Mouse (Mus musculus): ENCODE data around the gene Cfap54. TPM values are rescaled to one million over a fixed set of nuclear protein-coding genes. Genes with fewer than 3 reads are reported as not detected.

The Cfap54 gene
- polyA plus RNA-seq, 1 experiment, result 0.32 TPM

DNA sequence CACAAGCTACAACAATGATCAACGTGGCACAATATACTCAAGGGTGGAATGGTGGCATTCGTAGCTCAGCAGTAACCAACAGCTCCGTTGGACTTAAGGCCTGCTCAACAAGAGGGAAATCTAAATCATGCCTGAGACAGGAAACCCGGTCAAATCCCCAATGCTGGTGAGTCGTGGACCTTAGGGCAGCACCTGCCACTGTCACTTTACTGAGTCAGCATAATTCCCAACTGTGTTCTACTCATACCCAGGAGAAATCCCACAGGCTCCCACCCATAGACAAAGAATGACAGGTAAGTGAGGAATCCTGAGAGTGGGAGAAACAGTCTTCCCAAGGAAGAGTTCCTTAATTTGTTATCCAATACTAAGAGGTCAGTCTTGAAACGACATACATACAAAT is 147.8 kb downstream of the Cfap54 start:
- no peaks in the 10 kb centered on the region for H3K27me3 ChIP-seq (replicated peaks)
- no peaks in the 10 kb centered on the region for H3K36me3 ChIP-seq (replicated peaks; ENCODE audit: low read length)
- H3K4me3 ChIP-seq (replicated peaks), result no peak overlapping the region
- no peaks in the 10 kb centered on the region for H3K9me3 ChIP-seq
- no peak for TF ChIP-seq GATA1 (IDR thresholded peaks at IDR 0.05; ENCODE audit: borderline replicate concordance, low read length)
- TF ChIP-seq FLI1 (IDR thresholded peaks at IDR 0.05; ENCODE audit: low read length), result no peak
- no peaks in the 10 kb centered on the region for H3K4me1 ChIP-seq

DNA sequence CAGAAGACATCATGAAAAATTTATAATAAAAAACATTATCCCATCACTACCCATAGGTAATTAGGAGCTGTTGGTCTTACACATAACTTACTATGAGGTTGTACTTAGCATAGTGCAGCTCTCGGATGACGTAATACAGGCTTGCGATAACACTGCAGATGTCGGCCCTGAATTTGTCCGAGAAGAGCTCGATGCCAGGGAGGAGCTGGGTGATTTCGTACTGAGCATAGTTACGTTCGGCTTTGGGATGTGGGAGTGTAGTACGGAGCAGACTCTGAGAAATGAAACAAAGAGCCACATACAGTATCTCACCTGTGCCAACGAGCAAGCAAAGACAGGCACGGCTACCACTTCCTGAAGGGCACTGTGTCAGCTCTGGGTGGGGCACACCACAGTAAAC is 149.0 kb downstream of the Cfap54 start:
- no peaks in the 10 kb centered on the region for H3K36me3 ChIP-seq (replicated peaks; ENCODE audit: low read length)

DNA sequence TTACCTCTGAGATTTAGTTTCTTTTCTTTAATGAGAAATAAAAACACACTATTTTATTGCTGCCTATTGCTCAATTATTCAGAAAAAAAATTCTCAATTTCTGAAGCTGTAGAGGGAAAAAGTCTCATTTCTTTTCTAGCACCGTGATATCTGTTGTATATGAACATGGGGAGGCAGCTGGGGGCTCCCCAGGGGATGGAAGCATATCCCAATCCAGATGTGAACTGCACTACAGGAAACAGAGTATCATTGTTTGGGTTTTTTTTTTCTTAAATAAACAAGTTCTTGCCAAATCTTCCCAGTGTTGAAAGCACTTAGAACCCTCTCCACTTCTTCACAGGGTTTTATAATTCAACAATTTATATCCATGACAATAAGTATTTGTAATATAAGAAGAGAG is 151.4 kb downstream of the Cfap54 start:
- H3K27me3 ChIP-seq (replicated peaks), result no peaks in the 10 kb centered on the region
- H3K4me1 ChIP-seq, result no peaks in the 10 kb centered on the region
- no peaks in the 10 kb centered on the region for H3K36me3 ChIP-seq (replicated peaks; ENCODE audit: low read length)
- no peaks in the 10 kb centered on the region for H3K9me3 ChIP-seq
- H3K4me3 ChIP-seq (replicated peaks), result no peak overlapping the region
- no peak for TF ChIP-seq GATA1 (IDR thresholded peaks at IDR 0.05; ENCODE audit: borderline replicate concordance, low read length)
- TF ChIP-seq FLI1 (IDR thresholded peaks at IDR 0.05; ENCODE audit: low read length), result no peak

More for the DNA sequence above, 149.0 kb downstream of the Cfap54 start:
- TF ChIP-seq GATA1 (IDR thresholded peaks at IDR 0.05; ENCODE audit: borderline replicate concordance, low read length), result no peak
- no peaks in the 10 kb centered on the region for H3K9me3 ChIP-seq
- H3K27me3 ChIP-seq (replicated peaks), result no peaks in the 10 kb centered on the region
- no peak overlapping the region for H3K4me3 ChIP-seq (replicated peaks)
- no peaks in the 10 kb centered on the region for H3K4me1 ChIP-seq

DNA sequence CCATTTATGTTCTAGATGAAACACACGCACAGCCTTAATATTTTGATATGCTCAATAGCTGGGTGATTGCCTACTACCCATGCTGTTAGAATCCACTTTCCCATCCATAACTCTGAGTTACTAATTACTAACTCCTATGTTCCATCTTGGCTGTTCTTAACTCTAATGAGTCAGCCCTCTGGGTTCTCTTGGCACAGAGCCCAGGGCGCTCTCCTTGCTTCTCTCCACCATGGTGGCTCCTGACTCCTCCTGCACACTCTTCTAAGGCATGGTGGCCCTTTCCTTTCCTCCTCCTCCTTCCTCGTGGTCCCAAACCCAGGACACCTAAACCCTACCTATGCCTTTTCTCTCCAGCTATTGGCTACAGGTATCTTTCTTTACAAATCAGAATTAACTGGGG is 153.2 kb downstream of the Cfap54 start:
- H3K9me3 ChIP-seq, result no peaks in the 10 kb centered on the region
- no peak overlapping the region for H3K4me3 ChIP-seq (replicated peaks)
- H3K36me3 ChIP-seq (replicated peaks; ENCODE audit: low read length), result no peaks in the 10 kb centered on the region
- no peak for TF ChIP-seq FLI1 (IDR thresholded peaks at IDR 0.05; ENCODE audit: low read length)
- TF ChIP-seq GATA1 (IDR thresholded peaks at IDR 0.05; ENCODE audit: borderline replicate concordance, low read length), result no peak
- no peaks in the 10 kb centered on the region for H3K4me1 ChIP-seq
- H3K27me3 ChIP-seq (replicated peaks), result no peaks in the 10 kb centered on the region

DNA sequence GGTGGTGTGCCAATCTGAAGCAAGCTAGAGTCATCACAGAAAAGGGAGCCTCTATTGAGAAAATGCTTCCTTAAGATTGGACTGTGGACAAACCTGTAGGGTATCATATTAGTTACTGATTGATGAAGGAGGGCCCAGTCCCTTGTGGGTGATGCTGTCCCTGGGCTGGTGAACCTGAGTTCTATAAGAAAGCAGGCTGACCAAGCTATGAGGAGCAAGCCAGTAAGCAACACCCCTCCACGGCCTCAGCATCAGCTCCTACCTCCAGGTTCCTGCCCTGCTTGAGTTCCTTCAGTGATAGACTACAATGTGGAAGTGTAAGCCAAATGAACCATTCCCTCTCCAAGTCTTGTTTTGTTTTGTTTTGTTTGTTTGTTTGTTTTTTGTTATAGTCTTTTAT is 162.9 kb downstream of the Cfap54 start:
- H3K36me3 ChIP-seq (replicated peaks; ENCODE audit: low read length), result no peaks in the 10 kb centered on the region
- no peaks in the 10 kb centered on the region for H3K27me3 ChIP-seq (replicated peaks)
- no peaks in the 10 kb centered on the region for H3K4me1 ChIP-seq
- H3K4me3 ChIP-seq (replicated peaks), result no peak overlapping the region
- no peaks in the 10 kb centered on the region for H3K9me3 ChIP-seq
- TF ChIP-seq FLI1 (IDR thresholded peaks at IDR 0.05; ENCODE audit: low read length), result no peak
- TF ChIP-seq GATA1 (IDR thresholded peaks at IDR 0.05; ENCODE audit: borderline replicate concordance, low read length), result no peak

DNA sequence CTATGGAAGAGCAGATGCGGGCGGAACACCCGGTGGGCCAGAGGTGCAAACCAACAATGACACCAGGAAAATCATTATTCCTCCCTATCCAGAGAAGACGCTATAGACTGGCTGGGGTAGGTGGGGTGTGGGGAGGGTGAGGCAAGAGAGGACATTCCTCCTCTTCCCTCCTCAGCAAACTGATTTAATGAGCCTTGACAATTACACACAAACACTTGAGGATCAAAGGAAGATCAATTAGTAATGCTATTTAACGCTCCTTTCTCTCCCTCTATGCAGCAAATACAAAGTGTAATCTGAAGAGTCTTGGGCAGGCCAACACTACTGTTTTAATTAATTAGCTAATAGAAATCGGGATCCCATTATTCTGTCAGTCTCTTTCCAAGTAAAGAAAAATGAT is 174.2 kb downstream of the Cfap54 start:
- Histone ChIP-seq H3K9me3 (no peaks in the 10 kb centered on the region), H3K4me1 (0 out of 2 replicates have a peak, but pooled peaks cover 3% of the 10 kb centered on the region), H3K36me3 (replicated peaks; ENCODE audit: low read length) (no peaks in the 10 kb centered on the region), H3K4me3 (replicated peaks) (no peak overlapping the region), H3K27me3 (replicated peaks) (no peaks in the 10 kb centered on the region)
- TF ChIP-seq GATA1 (IDR thresholded peaks at IDR 0.05; ENCODE audit: borderline replicate concordance, low read length) (no peak), FLI1 (IDR thresholded peaks at IDR 0.05; ENCODE audit: low read length) (no peak)

DNA sequence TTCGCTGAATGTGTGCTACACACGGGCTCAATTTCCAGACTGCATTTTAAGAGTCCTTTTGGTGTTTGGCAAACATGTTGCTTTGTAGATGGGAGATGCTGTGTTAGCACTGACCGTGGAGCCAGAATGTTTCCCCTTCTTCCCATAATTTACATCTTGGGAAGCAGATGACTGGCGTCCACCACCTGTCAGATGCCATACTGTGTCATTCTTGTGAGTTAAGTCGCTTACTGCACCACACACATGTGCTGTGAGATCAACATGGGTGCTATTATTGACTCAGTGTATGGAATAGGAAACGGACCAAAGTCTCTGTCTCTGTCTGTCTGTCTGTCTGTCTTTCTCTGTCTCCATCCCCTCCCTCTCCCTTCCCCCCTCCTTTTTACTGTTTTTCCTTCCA is 193.0 kb downstream of the Cfap54 start:
- H3K4me1 ChIP-seq, result no peaks in the 10 kb centered on the region
- peaks cover 2% of the 10 kb centered on the region for H3K9me3 ChIP-seq
- no peak overlapping the region for H3K4me3 ChIP-seq (replicated peaks)
- no peak for TF ChIP-seq FLI1 (IDR thresholded peaks at IDR 0.05; ENCODE audit: low read length)
- TF ChIP-seq GATA1 (IDR thresholded peaks at IDR 0.05; ENCODE audit: borderline replicate concordance, low read length), result no peak
- no peaks in the 10 kb centered on the region for H3K27me3 ChIP-seq (replicated peaks)
- no peaks in the 10 kb centered on the region for H3K36me3 ChIP-seq (replicated peaks; ENCODE audit: low read length)

DNA sequence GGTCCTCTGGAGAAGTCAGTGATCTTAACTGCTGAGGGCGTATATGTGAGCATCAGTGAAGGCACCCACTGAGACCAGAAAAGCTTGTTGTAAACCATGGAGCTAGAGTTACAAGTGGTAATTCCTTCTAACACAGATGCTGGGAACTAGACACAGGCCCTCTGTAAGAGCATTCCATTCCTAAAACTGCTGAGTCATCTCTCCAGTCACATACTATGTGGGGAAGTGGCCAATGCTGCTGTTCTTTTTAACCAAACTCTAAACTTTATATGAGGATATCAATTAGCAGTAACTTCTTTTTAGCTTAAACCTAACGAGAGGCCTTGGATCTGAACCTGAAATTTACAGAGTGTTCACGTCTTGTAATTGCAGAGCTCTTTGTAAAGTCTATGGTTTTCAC is 203.4 kb downstream of the Cfap54 start:
- H3K9me3 ChIP-seq, result no peaks in the 10 kb centered on the region
- no peak overlapping the region for H3K4me3 ChIP-seq (replicated peaks)
- no peaks in the 10 kb centered on the region for H3K27me3 ChIP-seq (replicated peaks)
- H3K4me1 ChIP-seq, result peaks cover 7% of the 10 kb centered on the region
- TF ChIP-seq FLI1 (IDR thresholded peaks at IDR 0.05; ENCODE audit: low read length), result no peak
- TF ChIP-seq GATA1 (IDR thresholded peaks at IDR 0.05; ENCODE audit: borderline replicate concordance, low read length), result no peak
- H3K36me3 ChIP-seq (replicated peaks; ENCODE audit: low read length), result no peaks in the 10 kb centered on the region

DNA sequence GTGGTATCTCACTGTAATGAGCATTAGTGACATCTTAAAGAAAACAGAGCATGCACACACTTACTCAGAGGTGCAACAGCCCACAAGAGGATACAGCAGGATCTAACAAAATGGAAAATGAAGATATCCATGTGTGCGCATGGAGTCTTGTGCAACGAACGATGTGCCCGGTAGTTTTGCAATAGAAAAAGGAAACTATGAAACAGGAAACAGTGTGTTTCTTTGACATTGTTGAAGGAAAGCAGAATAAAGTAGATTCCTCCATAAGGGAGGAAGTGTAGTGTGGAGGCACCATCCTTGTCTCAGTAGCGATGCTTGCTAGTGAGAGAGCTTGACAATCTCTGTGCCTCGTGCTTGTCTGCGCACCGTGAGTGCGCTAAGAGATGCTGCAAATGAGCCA is 240.4 kb downstream of the Cfap54 start:
- TF ChIP-seq FLI1 (IDR thresholded peaks at IDR 0.05; ENCODE audit: low read length) (no peak), GATA1 (IDR thresholded peaks at IDR 0.05; ENCODE audit: borderline replicate concordance, low read length) (no peak)
- H3K27me3 ChIP-seq (replicated peaks), result no peaks in the 10 kb centered on the region
- H3K9me3 ChIP-seq, result no peaks in the 10 kb centered on the region
- no peak overlapping the region for H3K4me3 ChIP-seq (replicated peaks)
- no peaks in the 10 kb centered on the region for H3K36me3 ChIP-seq (replicated peaks; ENCODE audit: low read length)
- H3K4me1 ChIP-seq, result no peaks in the 10 kb centered on the region

DNA sequence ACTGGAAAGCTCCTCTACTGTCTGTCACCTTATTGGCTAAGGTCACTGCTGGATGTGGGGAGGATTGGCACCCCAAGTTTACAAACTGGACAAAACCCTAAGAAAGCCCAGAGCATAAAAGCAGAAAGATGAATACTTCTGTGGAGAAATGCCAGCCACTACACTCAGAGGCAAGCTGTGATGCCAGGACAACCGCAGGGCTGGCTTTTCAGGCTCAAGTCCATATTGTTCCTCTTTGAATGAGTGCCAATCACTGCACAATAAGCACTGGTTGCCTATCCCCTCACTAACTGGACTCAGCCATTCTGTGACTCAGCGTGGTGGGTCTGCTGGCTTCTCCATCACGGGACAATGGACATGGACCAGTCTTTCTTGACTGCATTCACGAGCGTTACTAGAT is 243.8 kb downstream of the Cfap54 start:
- TF ChIP-seq FLI1 (IDR thresholded peaks at IDR 0.05; ENCODE audit: low read length) (no peak), GATA1 (IDR thresholded peaks at IDR 0.05; ENCODE audit: borderline replicate concordance, low read length) (no peak)
- H3K4me3 ChIP-seq (replicated peaks), result no peak overlapping the region

DNA sequence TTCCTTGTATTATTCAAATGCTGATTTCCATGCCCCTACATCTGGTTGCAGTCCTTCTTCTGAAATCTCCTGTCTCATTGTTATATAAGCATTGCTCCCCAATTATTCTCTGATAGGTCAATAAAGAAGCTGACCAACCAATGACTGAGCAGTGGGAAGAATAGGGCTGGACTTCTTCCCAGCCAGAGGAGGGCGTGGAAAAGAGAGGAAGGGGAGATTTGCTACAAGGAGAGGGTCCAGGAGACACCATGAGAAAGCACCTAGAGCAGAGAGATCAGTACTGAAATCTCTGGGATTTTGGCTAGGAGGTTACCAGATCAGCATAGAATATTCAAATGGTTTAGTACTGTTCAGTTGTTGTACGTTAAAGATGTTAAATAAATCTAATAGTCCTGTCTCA is 244.4 kb downstream of the Cfap54 start:
- H3K9me3 ChIP-seq, result no peaks in the 10 kb centered on the region
- TF ChIP-seq FLI1 (IDR thresholded peaks at IDR 0.05; ENCODE audit: low read length), result no peak
- no peak for TF ChIP-seq GATA1 (IDR thresholded peaks at IDR 0.05; ENCODE audit: borderline replicate concordance, low read length)
- H3K36me3 ChIP-seq (replicated peaks; ENCODE audit: low read length), result no peaks in the 10 kb centered on the region
- no peak overlapping the region for H3K4me3 ChIP-seq (replicated peaks)
- no peaks in the 10 kb centered on the region for H3K4me1 ChIP-seq
- no peaks in the 10 kb centered on the region for H3K27me3 ChIP-seq (replicated peaks)

More for the DNA sequence above, 243.8 kb downstream of the Cfap54 start:
- Histone ChIP-seq H3K27me3 (replicated peaks) (no peaks in the 10 kb centered on the region), H3K4me1 (no peaks in the 10 kb centered on the region), H3K9me3 (no peaks in the 10 kb centered on the region), H3K36me3 (replicated peaks; ENCODE audit: low read length) (no peaks in the 10 kb centered on the region)

All from megakaryocyte, embryonic 14.5 days (primary cell).